Mouse (Mus musculus): ENCODE results near the gene Tiam1. TPM values are rescaled to one million over a fixed set of nuclear protein-coding genes. Genes with fewer than 3 reads are reported as not detected.

The Tiam1 gene
- polyA plus RNA-seq, 1 experiment from 2014 or later, result 24.5 TPM

GRCm38 (mm10) chr16:89854731-89855130 lies 288.8 kb downstream of the Tiam1 start:
- Histone ChIP-seq H3K4me3 (ENCODE audit: low read length) (no peak overlapping the region), H3K36me3 (ENCODE audit: control insufficient read depth, insufficient read depth, low read length) (no peaks in the 10 kb centered on the region; the same call in 1 of the 2 replicates), H3K27ac (ENCODE audit: low read depth, low read length) (no peak overlapping the region), H3K27me3 (ENCODE audit: control insufficient read depth, insufficient read depth, low read length) (no peaks in the 10 kb centered on the region), H3K9me3 (ENCODE audit: control insufficient read depth, low read length) (no peaks in the 10 kb centered on the region), H3K9ac (ENCODE audit: low read depth, low read length) (no peak overlapping the region), H3K4me2 (replicated peaks; ENCODE audit: low read depth, low read length) (no peak overlapping the region), H3K4me1 (ENCODE audit: control insufficient read depth, insufficient read depth, low read length) (no peaks in the 10 kb centered on the region)
- WGBS, result 87% methylated on average over 8 of the region's 8 CpGs
- no peak for ATAC-seq (ENCODE audit: low FRiP score, low TSS enrichment)

GRCm38 (mm10) chr16:89851333-89851732 lies 292.2 kb downstream of the Tiam1 start:
- Histone ChIP-seq H3K36me3 (ENCODE audit: control insufficient read depth, insufficient read depth, low read length) (no peaks in the 10 kb centered on the region), H3K4me1 (ENCODE audit: control insufficient read depth, insufficient read depth, low read length) (no peaks in the 10 kb centered on the region), H3K4me3 (ENCODE audit: low read length) (no peak overlapping the region), H3K27ac (ENCODE audit: low read depth, low read length) (no peak overlapping the region), H3K27me3 (ENCODE audit: control insufficient read depth, insufficient read depth, low read length) (no peaks in the 10 kb centered on the region), H3K9ac (ENCODE audit: low read depth, low read length) (no peak overlapping the region), H3K9me3 (ENCODE audit: control insufficient read depth, low read length) (no peaks in the 10 kb centered on the region), H3K4me2 (replicated peaks; ENCODE audit: low read depth, low read length) (no peak overlapping the region)
- WGBS, result 67% methylated on average over 9 of the region's 9 CpGs
- no peak for ATAC-seq (ENCODE audit: low FRiP score, low TSS enrichment)

- no peak overlapping the region for H3K27ac ChIP-seq (ENCODE audit: low read depth, low read length)
- no peaks in the 10 kb centered on the region for H3K36me3 ChIP-seq (ENCODE audit: control insufficient read depth, insufficient read depth, low read length)
- H3K4me1 ChIP-seq (ENCODE audit: control insufficient read depth, insufficient read depth, low read length), result no peaks in the 10 kb centered on the region
- no peaks in the 10 kb centered on the region for H3K27me3 ChIP-seq (ENCODE audit: control insufficient read depth, insufficient read depth, low read length)
- no peak overlapping the region for H3K4me2 ChIP-seq (replicated peaks; ENCODE audit: low read depth, low read length)
- no peaks in the 10 kb centered on the region for H3K9me3 ChIP-seq (ENCODE audit: control insufficient read depth, low read length)
- ATAC-seq (ENCODE audit: low FRiP score, low TSS enrichment), result no peak
- 87% methylated on average over 19 of the region's 19 CpGs for WGBS
- no peak overlapping the region for H3K9ac ChIP-seq (ENCODE audit: low read depth, low read length)
- H3K4me3 ChIP-seq (ENCODE audit: low read length), result no peak overlapping the region
Observed at GRCm38 (mm10) chr16:89848651-89849597, 294.6 kb downstream of the Tiam1 start.

- no peak for ATAC-seq (ENCODE audit: low FRiP score, low TSS enrichment)
- Histone ChIP-seq H3K4me1 (ENCODE audit: control insufficient read depth, insufficient read depth, low read length) (no peaks in the 10 kb centered on the region), H3K4me2 (replicated peaks; ENCODE audit: low read depth, low read length) (no peak overlapping the region), H3K9me3 (ENCODE audit: control insufficient read depth, low read length) (no peaks in the 10 kb centered on the region), H3K4me3 (ENCODE audit: low read length) (no peak overlapping the region), H3K9ac (ENCODE audit: low read depth, low read length) (no peak overlapping the region), H3K27me3 (ENCODE audit: control insufficient read depth, insufficient read depth, low read length) (no peaks in the 10 kb centered on the region), H3K27ac (ENCODE audit: low read depth, low read length) (no peak overlapping the region), H3K36me3 (ENCODE audit: control insufficient read depth, insufficient read depth, low read length) (no peaks in the 10 kb centered on the region)
- WGBS, result 90% methylated on average over 3 of the region's 3 CpGs
Observed at GRCm38 (mm10) chr16:89848179-89848578, 295.4 kb downstream of the Tiam1 start.

GRCm38 (mm10) chr16:89845461-89845860 lies 298.1 kb downstream of the Tiam1 start:
- Histone ChIP-seq H3K27ac (ENCODE audit: low read depth, low read length) (no peak overlapping the region), H3K4me2 (replicated peaks; ENCODE audit: low read depth, low read length) (no peak overlapping the region), H3K4me1 (ENCODE audit: control insufficient read depth, insufficient read depth, low read length) (no peaks in the 10 kb centered on the region), H3K36me3 (ENCODE audit: control insufficient read depth, insufficient read depth, low read length) (no peaks in the 10 kb centered on the region), H3K9ac (ENCODE audit: low read depth, low read length) (no peak overlapping the region), H3K9me3 (ENCODE audit: control insufficient read depth, low read length) (no peaks in the 10 kb centered on the region), H3K27me3 (ENCODE audit: control insufficient read depth, insufficient read depth, low read length) (no peaks in the 10 kb centered on the region), H3K4me3 (ENCODE audit: low read length) (no peak overlapping the region)
- 91% methylated on average over 8 of the region's 8 CpGs for WGBS
- ATAC-seq (ENCODE audit: low FRiP score, low TSS enrichment), result no peak

- no peak overlapping the region for H3K9ac ChIP-seq (ENCODE audit: low read depth, low read length)
- no peaks in the 10 kb centered on the region for H3K4me1 ChIP-seq (ENCODE audit: control insufficient read depth, insufficient read depth, low read length)
- WGBS, result 43% methylated on average over 5 of the region's 5 CpGs
- no peaks in the 10 kb centered on the region for H3K27me3 ChIP-seq (ENCODE audit: control insufficient read depth, insufficient read depth, low read length)
- H3K27ac ChIP-seq (ENCODE audit: low read depth, low read length), result no peak overlapping the region
- no peaks in the 10 kb centered on the region for H3K9me3 ChIP-seq (ENCODE audit: control insufficient read depth, low read length)
- H3K4me3 ChIP-seq (ENCODE audit: low read length), result no peak overlapping the region
- H3K36me3 ChIP-seq (ENCODE audit: control insufficient read depth, insufficient read depth, low read length), result no peaks in the 10 kb centered on the region
- ATAC-seq (ENCODE audit: low FRiP score, low TSS enrichment), result peak; percentile 75
- no peak overlapping the region for H3K4me2 ChIP-seq (replicated peaks; ENCODE audit: low read depth, low read length)
Observed at GRCm38 (mm10) chr16:89844580-89844979, 299.0 kb downstream of the Tiam1 start.

- WGBS, result 64% methylated on average over 6 of the region's 6 CpGs
- Histone ChIP-seq H3K4me1 (ENCODE audit: control insufficient read depth, insufficient read depth, low read length) (no peaks in the 10 kb centered on the region), H3K27ac (ENCODE audit: low read depth, low read length) (no peak overlapping the region), H3K9me3 (ENCODE audit: control insufficient read depth, low read length) (no peaks in the 10 kb centered on the region), H3K4me3 (ENCODE audit: low read length) (no peak overlapping the region), H3K4me2 (replicated peaks; ENCODE audit: low read depth, low read length) (no peak overlapping the region), H3K27me3 (ENCODE audit: control insufficient read depth, insufficient read depth, low read length) (no peaks in the 10 kb centered on the region), H3K36me3 (ENCODE audit: control insufficient read depth, insufficient read depth, low read length) (no peaks in the 10 kb centered on the region), H3K9ac (ENCODE audit: low read depth, low read length) (no peak overlapping the region)
- no peak; the same call in 1 of the 2 replicates for ATAC-seq (ENCODE audit: low FRiP score, low TSS enrichment)
Observed at GRCm38 (mm10) chr16:89841894-89842293, 301.7 kb downstream of the Tiam1 start.

GRCm38 (mm10) chr16:89840361-89840760 lies 303.2 kb downstream of the Tiam1 start:
- Histone ChIP-seq H3K9ac (ENCODE audit: low read depth, low read length) (no peak overlapping the region), H3K27me3 (ENCODE audit: control insufficient read depth, insufficient read depth, low read length) (no peaks in the 10 kb centered on the region), H3K4me3 (ENCODE audit: low read length) (no peak overlapping the region), H3K27ac (ENCODE audit: low read depth, low read length) (no peak overlapping the region), H3K36me3 (ENCODE audit: control insufficient read depth, insufficient read depth, low read length) (no peaks in the 10 kb centered on the region), H3K4me2 (replicated peaks; ENCODE audit: low read depth, low read length) (no peak overlapping the region), H3K4me1 (ENCODE audit: control insufficient read depth, insufficient read depth, low read length) (no peaks in the 10 kb centered on the region), H3K9me3 (ENCODE audit: control insufficient read depth, low read length) (no peaks in the 10 kb centered on the region)
- ATAC-seq (ENCODE audit: low FRiP score, low TSS enrichment), result no peak
- WGBS, result 92% methylated on average over 6 of the region's 6 CpGs

GRCm38 (mm10) chr16:89839829-89840228 lies 303.7 kb downstream of the Tiam1 start:
- Histone ChIP-seq H3K9ac (ENCODE audit: low read depth, low read length) (no peak overlapping the region), H3K4me3 (ENCODE audit: low read length) (no peak overlapping the region), H3K9me3 (ENCODE audit: control insufficient read depth, low read length) (no peaks in the 10 kb centered on the region), H3K4me1 (ENCODE audit: control insufficient read depth, insufficient read depth, low read length) (no peaks in the 10 kb centered on the region), H3K4me2 (replicated peaks; ENCODE audit: low read depth, low read length) (no peak overlapping the region), H3K36me3 (ENCODE audit: control insufficient read depth, insufficient read depth, low read length) (no peaks in the 10 kb centered on the region), H3K27me3 (ENCODE audit: control insufficient read depth, insufficient read depth, low read length) (no peaks in the 10 kb centered on the region), H3K27ac (ENCODE audit: low read depth, low read length) (no peak overlapping the region)
- 89% methylated on average over 5 of the region's 5 CpGs for WGBS
- ATAC-seq (ENCODE audit: low FRiP score, low TSS enrichment), result no peak

Measured in kidney, embryonic 14.5 days (tissue).